10 mouse cellular contexts compared by ENCODE assay signal in genomic region chr17:84002327-84002726, GRCm38 (mm10).
"Had no signal": no experiment of that assay in that cellular context is flagged by ENCODE, and none has a peak within 500 bp of the region (broad histone marks: within the 10 kb centered on the region; RNA-seq: fewer than 3 reads in every experiment).

No protein-coding gene starts in this region.

- H3K4me3 ChIP-seq: kidney, embryonic 15.5 days; midbrain, embryonic 12.5 days had no signal

- H3K27ac ChIP-seq: kidney, embryonic 15.5 days; liver, embryonic 14.5 days; midbrain, embryonic 12.5 days had no signal

- H3K36me3 ChIP-seq: kidney, embryonic 15.5 days; midbrain, embryonic 12.5 days had no signal

- H3K9ac ChIP-seq: kidney, embryonic 15.5 days; liver, embryonic 14.5 days; midbrain, embryonic 12.5 days had no signal

- H3K4me2 ChIP-seq: kidney, embryonic 15.5 days; midbrain, embryonic 12.5 days had no signal

- DNase-seq: kidney, postnatal 14 days; left cerebral cortex, postnatal 4 days; liver; lung, adult 18-20 months; right cerebral cortex, adult 18-20 months; right cerebral cortex, postnatal 25 days; thymus, postnatal 4 days had no signal

- H3K27me3 ChIP-seq: kidney, embryonic 15.5 days had no signal

- H3K9me3 ChIP-seq: kidney, embryonic 15.5 days; midbrain, embryonic 12.5 days had no signal
